Mouse (Mus musculus) layer of hippocampus, adult 11-12 months (tissue): ENCODE data around the gene Fkrp.
A peak's percentile ranks its signal among the peaks of the same experiment; 100 is the strongest.

Experiments used
- DNase-seq: peaks from one replicate; pipeline ENCODE4 v3.0.0; 2022; ENCODE audit warnings: low spot score

Fkrp gene

GRCm38 (mm10) chr7:16816475-16817122 lies at the start of gene Fkrp:
Gene Fkrp, minus strand, starts transcription at chr7:16816732.
- DNase-seq: peak; percentile 54

DNA sequence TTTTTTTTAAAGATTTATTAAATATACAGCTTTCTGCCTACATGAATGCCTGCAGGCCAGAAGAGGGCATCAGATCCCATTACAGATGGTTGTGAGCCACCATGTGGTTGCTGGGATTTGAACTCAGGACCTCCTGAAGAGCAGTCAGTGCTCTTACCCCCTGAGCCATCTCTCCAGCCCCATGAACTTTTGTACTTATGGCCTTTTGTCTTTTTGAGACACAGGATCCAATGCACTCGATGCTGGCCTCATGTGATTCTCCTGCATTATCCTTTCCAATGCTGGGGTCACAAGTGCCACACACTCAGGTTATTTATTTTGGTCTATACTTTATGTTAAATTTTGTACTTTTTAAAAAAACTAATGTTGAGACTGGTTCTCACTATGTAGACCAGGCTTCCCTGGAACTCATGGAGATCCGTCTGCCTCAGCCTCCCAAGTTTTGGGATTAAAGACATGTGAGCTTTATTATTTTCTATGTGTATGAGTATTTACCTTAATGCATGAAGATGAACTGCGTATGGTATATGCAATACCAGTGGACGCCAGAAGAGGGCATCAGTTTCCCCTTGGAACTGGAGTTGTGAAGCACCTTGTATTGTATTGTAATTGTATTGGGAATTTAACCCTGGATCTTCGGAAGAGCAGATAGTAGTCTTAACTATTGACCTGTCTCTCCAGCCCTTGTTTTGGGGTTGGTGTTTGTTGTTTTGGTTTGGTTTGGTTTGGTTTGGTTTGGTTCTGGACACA lies 43.5 kb upstream of the Fkrp start:
- DNase-seq: peak; percentile 62

DNA sequence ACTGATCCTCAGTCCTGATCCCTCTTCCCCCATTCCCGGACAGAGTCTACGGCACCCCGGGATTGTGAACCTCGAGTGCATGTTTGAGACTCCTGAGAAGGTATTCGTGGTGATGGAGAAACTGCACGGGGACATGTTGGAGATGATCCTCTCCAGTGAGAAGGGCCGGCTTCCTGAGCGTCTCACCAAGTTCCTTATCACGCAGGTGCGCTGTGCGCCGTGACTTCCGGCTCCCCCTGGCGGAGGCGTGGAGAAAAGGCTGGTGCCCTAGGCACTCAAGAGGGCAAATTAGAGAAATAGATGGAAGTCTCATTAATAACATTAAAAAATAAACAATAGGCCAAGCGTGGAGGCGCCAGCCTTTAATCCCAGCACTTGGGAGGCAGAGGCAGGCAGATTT lies 41.8 kb upstream of the Fkrp start:
- DNase-seq: no peak

DNA sequence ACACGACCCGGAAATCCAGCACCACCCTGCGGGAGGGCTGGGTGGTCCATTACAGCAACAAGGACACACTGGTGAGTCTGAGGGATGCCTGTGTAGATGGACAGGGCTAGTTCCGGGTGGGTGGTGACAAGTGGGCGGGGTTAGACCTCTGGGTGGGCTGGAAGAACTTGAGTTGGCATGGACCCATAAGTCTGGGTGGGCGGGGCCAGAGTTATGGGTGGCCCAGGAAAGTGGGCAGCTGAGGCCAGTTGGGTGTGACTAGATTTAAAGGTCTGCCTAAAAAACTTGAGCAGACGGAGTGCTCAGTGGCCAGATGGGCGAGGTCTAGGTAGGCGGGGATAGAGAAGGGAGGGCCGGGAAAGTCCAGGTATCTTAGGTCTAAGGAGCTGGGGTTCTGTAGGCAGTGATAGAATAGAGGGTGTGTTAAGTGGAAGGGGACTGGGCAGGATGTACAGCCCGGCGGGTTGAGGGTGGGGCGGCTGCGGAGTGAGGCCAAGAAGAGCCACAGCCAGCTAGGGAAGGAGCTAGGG lies 36.8 kb upstream of the Fkrp start:
- no peak for DNase-seq

- no peak for DNase-seq
Measured at GRCm38 (mm10) chr7:16851636-16852035, 35.1 kb upstream of the Fkrp start.

- peak; percentile 80 for DNase-seq
Measured at GRCm38 (mm10) chr7:16848579-16848978, 32.0 kb upstream of the Fkrp start.

- no peak for DNase-seq
Measured at GRCm38 (mm10) chr7:16847507-16847906, 31.0 kb upstream of the Fkrp start.

DNA sequence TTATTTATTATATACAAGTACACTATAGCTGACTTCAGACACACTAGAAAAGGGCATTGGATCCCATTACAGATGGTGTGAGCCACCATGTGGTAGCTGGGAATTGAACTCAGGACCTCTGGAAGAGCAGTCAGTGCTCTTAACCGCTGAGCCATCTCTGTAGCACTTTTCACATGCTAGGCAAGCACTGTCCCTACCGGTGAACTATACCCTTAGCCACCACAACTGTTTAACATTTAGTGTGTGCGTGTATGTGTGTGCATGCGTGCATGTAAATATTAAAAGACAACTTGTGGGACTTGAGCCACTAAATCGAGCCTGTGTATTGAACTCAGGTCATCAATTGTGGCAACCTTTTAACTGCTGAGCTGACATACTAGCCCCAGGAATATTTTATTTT lies 30.2 kb upstream of the Fkrp start:
- DNase-seq: no peak

DNA sequence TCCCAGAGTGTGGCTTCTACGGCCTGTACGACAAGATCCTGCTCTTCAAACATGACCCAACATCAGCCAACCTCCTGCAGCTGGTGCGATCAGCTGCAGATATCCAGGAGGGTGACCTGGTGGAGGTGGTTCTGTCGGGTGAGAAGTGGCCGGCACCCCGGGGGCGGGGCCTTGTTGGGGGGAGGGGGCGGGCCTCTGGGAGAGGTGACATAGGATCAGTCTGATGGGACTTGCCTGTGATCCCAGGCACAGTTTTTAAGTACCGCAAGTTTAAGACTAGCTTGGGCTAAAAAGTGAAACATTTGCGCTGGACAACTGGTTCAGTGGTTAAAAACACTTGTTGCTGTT lies 29.3 kb upstream of the Fkrp start:
- no peak for DNase-seq

DNA sequence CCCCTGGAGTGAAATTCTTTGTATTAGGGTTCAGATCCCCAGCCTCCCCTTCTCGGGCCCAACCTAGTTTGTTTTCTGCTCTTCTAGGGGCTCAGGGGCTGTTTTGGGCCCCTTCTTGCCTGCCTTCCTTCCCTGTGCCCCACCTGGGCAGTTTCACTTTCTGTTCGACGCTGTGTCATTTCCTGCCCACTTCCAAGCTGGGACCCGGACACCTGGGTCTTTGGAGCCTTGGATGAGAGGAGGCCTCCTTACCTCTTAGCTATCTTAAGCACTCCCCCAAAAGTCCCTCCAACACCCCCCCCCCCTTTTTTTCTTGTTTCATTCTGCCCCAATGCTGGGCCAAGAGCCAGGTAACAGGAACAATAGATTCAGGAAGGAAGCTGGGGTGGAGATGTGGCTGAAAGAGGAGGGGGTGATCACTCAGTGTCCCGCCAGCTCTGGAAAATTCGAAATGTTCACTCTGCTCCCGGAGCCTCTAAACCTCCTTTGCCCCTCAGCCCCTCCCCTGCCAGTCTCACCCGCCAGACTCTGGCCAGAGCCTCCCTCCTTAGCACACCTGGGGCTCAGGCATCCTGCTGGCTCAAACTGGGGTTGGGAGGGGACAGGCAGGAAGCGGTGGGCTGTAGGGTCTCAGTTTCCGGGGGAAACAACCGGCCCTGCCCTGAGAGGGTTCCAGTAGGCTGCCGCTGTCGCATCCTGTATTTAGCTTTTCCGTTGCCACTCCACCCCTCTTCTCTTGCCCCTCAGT lies 28.7 kb upstream of the Fkrp start:
- DNase-seq: no peak

GRCm38 (mm10) chr7:16844696-16845071 lies 28.2 kb upstream of the Fkrp start:
- no peak for DNase-seq

- DNase-seq: no peak
Measured at GRCm38 (mm10) chr7:16843441-16844171, 27.1 kb upstream of the Fkrp start.

GRCm38 (mm10) chr7:16842645-16843063 lies 26.1 kb upstream of the Fkrp start, which contains the start of gene Prkd2:
Gene Prkd2, plus strand, starts transcription at chr7:16842902.
- DNase-seq: peak; percentile 89

GRCm38 (mm10) chr7:16841561-16842560 lies 25.3 kb upstream of the Fkrp start:
- DNase-seq: no peak

- DNase-seq: no peak
Measured at GRCm38 (mm10) chr7:16841078-16841477, 24.5 kb upstream of the Fkrp start.

GRCm38 (mm10) chr7:16840109-16840491 lies 23.6 kb upstream of the Fkrp start:
- DNase-seq: no peak

GRCm38 (mm10) chr7:16839427-16840108 lies 23.0 kb upstream of the Fkrp start:
- DNase-seq: no peak

GRCm38 (mm10) chr7:16838804-16839426 lies 22.4 kb upstream of the Fkrp start:
- no peak for DNase-seq

DNA sequence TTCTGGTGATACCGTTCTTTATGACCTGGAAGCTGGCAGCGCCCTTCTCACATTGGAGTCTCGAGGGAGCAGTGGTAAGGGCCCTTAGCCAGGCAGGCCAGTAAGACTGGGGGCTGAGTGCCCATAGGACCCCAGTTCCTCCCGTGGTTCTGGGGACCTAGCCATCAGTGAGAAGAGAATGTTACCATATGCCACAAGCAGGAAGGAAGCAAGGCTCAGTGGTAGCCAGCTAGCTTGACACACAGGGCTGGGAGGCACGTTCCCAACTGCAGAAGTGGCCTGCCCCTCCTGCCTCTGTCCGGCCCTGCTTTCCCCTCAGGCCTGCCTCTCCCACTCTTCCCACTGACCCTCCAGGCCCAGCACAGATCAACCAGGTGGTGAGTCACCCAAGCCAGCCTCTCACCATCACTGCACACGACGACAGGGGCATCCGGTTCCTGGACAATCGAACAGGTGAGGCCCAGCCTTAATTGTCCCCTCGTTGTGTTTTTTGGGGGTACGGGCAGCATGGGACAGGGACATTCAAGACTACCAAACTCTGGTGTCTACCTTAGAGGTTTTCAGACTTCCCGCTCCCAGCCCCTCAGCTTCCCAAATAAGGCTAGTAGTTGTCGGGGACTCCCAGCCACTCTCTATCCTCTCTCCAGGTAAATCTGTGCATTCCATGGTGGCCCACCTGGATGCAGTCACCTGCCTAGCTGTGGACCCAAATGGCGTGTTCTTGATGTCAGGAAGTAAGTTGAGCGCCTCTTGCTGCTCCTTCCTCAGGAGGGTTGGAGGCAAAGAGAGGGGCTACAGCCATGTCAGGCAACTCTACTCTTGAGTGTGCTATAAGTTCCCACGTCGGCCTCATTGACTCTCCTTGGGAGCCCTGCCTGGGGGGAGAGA lies 21.6 kb upstream of the Fkrp start:
- no peak for DNase-seq
